Mouse (Mus musculus) CH12.LX (cell line): ENCODE data around the gene Ctdsp1. TPM values are rescaled to one million over a fixed set of nuclear protein-coding genes. Genes with fewer than 3 reads are reported as not detected.

Experiments
- DNase-seq: peaks from one replicate; pipeline ENCODE4 v3.0.0-alpha.2; 2013; ENCODE audit errors: extremely low read depth
- H3K27ac ChIP-seq: 2 replicates; pipeline ENCODE4 v1.5.1; 2012; ENCODE audit warnings: low read depth, mild to moderate bottlenecking, control low read depth, moderate library complexity; ENCODE audit not compliant: insufficient read depth
- H3K27me3 ChIP-seq: replicated peaks from 2 replicates; pipeline ENCODE3; 2012; ENCODE audit warnings: inconsistent platforms
- H3K36me3 ChIP-seq, 2 experiments: replicated peaks in 1 of 2; 2 replicates each; pipeline versions ENCODE3 to v1.6.1; 2012; ENCODE audit warnings: inconsistent platforms in 1 of 2, low read length in 1 of 2, mild to moderate bottlenecking in 1 of 2, mixed read lengths in 1 of 2, moderate library complexity in 1 of 2; ENCODE audit not compliant: control insufficient read depth in 1 of 2, insufficient read depth in 1 of 2
- H3K4me1 ChIP-seq, 2 experiments: 2 replicates each; pipeline ENCODE4 v1.6.1; 2012; ENCODE audit warnings: inconsistent platforms in 1 of 2, moderate library complexity in 1 of 2; ENCODE audit not compliant: insufficient read depth in 2 of 2, control insufficient read depth in 1 of 2
- H3K4me2 ChIP-seq: 2 replicates; pipeline ENCODE4 v1.6.1; 2012; ENCODE audit warnings: low read depth, mild to moderate bottlenecking, control low read depth; ENCODE audit not compliant: poor library complexity, insufficient read depth, severe bottlenecking
- H3K4me3 ChIP-seq, 3 experiments: fragments of 150-350 bp in 1 of 3; sonication (generic) in 1 of 3; replicated peaks in 1 of 3; 2 replicates each; pipeline versions ENCODE3 to v1.5.1; 2011 to 2012; ENCODE audit warnings: low read depth in 2 of 3, low read length in 2 of 3, mild to moderate bottlenecking in 2 of 3, moderate library complexity in 2 of 3, control low read depth in 1 of 3, improper control_type of control experiment in 1 of 3, inconsistent platforms in 1 of 3, mixed read lengths in 1 of 3; ENCODE audit not compliant: poor library complexity in 1 of 3
- H3K79me2 ChIP-seq: replicated peaks from 2 replicates; pipeline ENCODE4 v1.6.1; 2012; ENCODE audit warnings: mild to moderate bottlenecking, moderate library complexity; ENCODE audit not compliant: control insufficient read depth, poor library complexity, insufficient read depth, severe bottlenecking; ENCODE audit errors: extremely low read depth
- H3K9ac ChIP-seq: 2 replicates; pipeline ENCODE4 v1.6.1; 2012; ENCODE audit warnings: low read depth, mild to moderate bottlenecking, control low read depth, moderate library complexity; ENCODE audit not compliant: insufficient read depth
- H3K9me3 ChIP-seq: replicated peaks from 2 replicates; pipeline ENCODE3; 2012; ENCODE audit warnings: low read length, inconsistent platforms, mixed read lengths
- CHD1 ChIP-seq: IDR thresholded peaks from 2 replicates; pipeline ENCODE4 v1.6.1; 2012; ENCODE audit warnings: low read depth, low read length, improper control_type of control experiment, inconsistent platforms
- MEF2A ChIP-seq: IDR thresholded peaks from 2 replicates; pipeline ENCODE4 v1.6.1; 2014; ENCODE audit warnings: low read depth, mild to moderate bottlenecking, inconsistent platforms, low read length, improper control_type of control experiment, borderline replicate concordance
- NELFE ChIP-seq: IDR thresholded peaks from 2 replicates; pipeline ENCODE4 v1.6.1; 2011; ENCODE audit warnings: low read depth, low read length, improper control_type of control experiment
- NRF1 ChIP-seq: IDR thresholded peaks from 2 replicates; pipeline ENCODE4 v1.6.1; 2014; ENCODE audit warnings: low read depth, mild to moderate bottlenecking, inconsistent platforms, low read length, improper control_type of control experiment, moderate library complexity
- PAX5 ChIP-seq: IDR thresholded peaks from 2 replicates; pipeline ENCODE4 v1.6.1; 2012; ENCODE audit warnings: low read length, inconsistent platforms, mixed read lengths
- RAD21 ChIP-seq: IDR thresholded peaks from 2 replicates; pipeline ENCODE4 v1.6.1; 2011; ENCODE audit warnings: low read depth, mild to moderate bottlenecking, low read length, improper control_type of control experiment, moderate library complexity
- SIN3A ChIP-seq: IDR thresholded peaks from 2 replicates; pipeline ENCODE4 v1.6.1; 2012; ENCODE audit warnings: low read length, improper control_type of control experiment, inconsistent platforms
- SMC3 ChIP-seq: IDR thresholded peaks from 2 replicates; pipeline ENCODE4 v1.6.1; 2011; ENCODE audit warnings: low read depth, low read length, improper control_type of control experiment
- USF2 ChIP-seq: conservative IDR thresholded peaks from 2 replicates; pipeline ENCODE4 v1.6.1; 2011; ENCODE audit warnings: low read depth, low read length, improper control_type of control experiment
- ZC3H11A ChIP-seq: IDR thresholded peaks from 2 replicates; pipeline ENCODE4 v1.6.1; 2012; ENCODE audit warnings: low read depth, mild to moderate bottlenecking, inconsistent platforms, low read length, improper control_type of control experiment
- ZKSCAN1 ChIP-seq: IDR thresholded peaks from 2 replicates; pipeline ENCODE4 v1.6.1; 2012; ENCODE audit warnings: low read depth, inconsistent platforms, low read length, improper control_type of control experiment, borderline replicate concordance
- ZMIZ1 ChIP-seq: IDR thresholded peaks from 2 replicates; pipeline ENCODE4 v1.6.1; 2012; ENCODE audit warnings: low read depth, mild to moderate bottlenecking, inconsistent platforms, low read length, improper control_type of control experiment
- ZNF384 ChIP-seq: IDR thresholded peaks from 2 replicates; pipeline ENCODE4 v1.6.1; 2012; ENCODE audit warnings: low read depth, low read length, improper control_type of control experiment, inconsistent platforms
- dilution Hi-C: fragments of 300-500 bp; cut with MboI; formaldehyde crosslinking; loops from 2 replicates; pipeline ENCODE4 v1.14.3; 2020; ENCODE audit warnings: low sequenced_read_pairs; ENCODE audit not compliant: extremely low pct_unique_long_range_greater_than_20kb, extremely low pct_ligation_motif_present
- in situ Hi-C: fragments of 300-500 bp; cut with MboI; formaldehyde crosslinking; loops from 3 replicates; pipeline ENCODE4 v1.14.3; 2019; ENCODE audit warnings: low sequenced_read_pairs, low pct_ligation_motif_present, low pct_unique_long_range_greater_than_20kb, mixed read lengths
- polyA plus RNA-seq: library from polyadenylated mRNA; unstranded; fragments of >175 nt; gene quantifications from 2 replicates; pipeline ENCODE4 v1.2.1, GENCODE M21; 2012; ENCODE audit warnings: low read depth; ENCODE audit not compliant: insufficient read length
- total RNA-seq, 2 experiments: library from RNA; depleted of rRNA; stranded (reverse); fragments of 300-350 nt in 1 of 2; fragments of >200 nt in 1 of 2; gene quantifications; 2 replicates each; pipeline ENCODE4 v1.2.3; 2012 to 2014

The Ctdsp1 gene
- total and polyA plus RNA-seq, 3 experiments, result 14.4 to 65.8 (median 23.4) TPM

DNA sequence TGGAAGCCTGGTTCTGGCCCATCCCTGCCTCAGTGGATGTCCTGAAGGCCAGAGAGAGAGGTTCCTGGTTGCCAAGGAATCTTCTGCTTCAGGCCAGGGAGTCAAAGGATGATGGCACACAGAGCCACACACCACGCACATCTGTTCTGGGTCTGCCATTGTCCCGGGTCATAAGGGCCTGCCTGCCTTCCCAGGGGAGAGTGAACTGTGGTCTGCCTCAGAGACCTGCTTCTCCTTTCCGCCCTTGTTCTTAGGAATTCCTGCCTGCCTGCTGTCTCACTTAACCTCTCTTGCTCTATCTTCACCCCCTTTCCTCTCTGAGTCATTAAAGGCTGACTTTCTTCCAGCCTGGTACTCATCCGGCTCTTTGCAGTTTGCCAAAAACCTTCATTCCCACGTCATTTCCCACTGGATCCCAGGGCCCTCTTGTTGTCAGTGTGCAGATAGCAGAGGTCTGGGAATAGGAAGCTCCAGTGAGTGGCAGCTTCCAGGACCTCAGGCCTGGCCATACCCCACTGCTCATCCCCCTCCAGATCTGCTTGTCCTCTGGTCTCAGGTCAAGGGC lies 38.7 kb upstream of the Ctdsp1 start (continued):
- TF ChIP-seq USF2 (no peak), NRF1 (no peak), NELFE (no peak), PAX5 (no peak), ZC3H11A (no peak), CHD1 (no peak), RAD21 (no peak), ZNF384 (no peak), MEF2A (no peak)

DNA sequence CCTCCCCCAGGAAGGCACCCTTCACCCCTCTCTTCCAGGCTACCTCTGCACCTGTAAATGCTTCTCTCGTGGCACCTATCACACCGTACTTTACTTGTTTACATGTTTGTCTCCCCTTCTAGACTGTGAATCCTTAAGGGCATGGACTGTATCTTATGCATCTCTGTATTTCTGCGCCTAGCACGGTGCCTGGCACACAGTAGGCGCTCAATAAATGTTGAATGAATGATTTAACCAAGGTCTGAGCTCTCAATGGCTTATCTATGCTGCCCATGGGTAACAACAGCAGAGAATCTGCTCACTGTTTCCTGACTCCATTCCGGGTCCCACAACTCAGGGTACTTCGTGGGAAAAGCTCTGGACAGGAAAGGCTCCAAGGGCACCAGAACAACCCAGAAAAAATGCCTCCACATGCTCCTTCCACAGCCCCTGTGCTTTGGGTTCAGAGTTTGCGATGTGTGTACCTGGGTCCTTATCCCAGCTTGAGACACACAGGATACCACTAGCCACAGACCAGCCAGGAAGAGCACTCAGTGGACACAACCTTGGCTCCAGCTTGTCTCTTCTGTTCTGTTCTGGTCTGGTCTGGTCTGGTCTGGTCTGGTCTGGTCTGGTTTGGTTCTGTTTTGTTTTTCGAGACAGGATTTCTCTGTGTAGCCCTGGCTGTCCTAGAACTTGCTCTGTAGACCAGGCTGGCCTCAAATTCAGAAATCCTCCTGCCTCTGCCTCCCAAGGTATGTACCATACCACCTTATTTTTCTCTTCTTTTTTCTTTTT lies 37.7 kb upstream of the Ctdsp1 start:
- H3K9me3 ChIP-seq, result no peaks in the 10 kb centered on the region
- H3K9ac ChIP-seq, result no peak overlapping the region
- no peak overlapping the region for H3K4me2 ChIP-seq
- peaks cover 61 to 71% of the 10 kb centered on the region in 2 experiments for H3K36me3 ChIP-seq
- no peaks in the 10 kb centered on the region for H3K27me3 ChIP-seq
- peak overlapping the region; percentile 96; the same call in 1 of the 2 replicates for H3K27ac ChIP-seq
- no peak for DNase-seq
- in situ Hi-C loops, result no loop called here
- TF ChIP-seq CHD1 (0 out of 2 replicates have a peak, but pooled peaks have one; percentile 31), ZMIZ1 (peak; percentile 57), SIN3A (no peak), ZKSCAN1 (peak; percentile 67; the same call in 1 of the 2 replicates)
- peak overlapping the region in 2 of 3 experiments; percentile 56 to 59 for H3K4me3 ChIP-seq
- peaks cover 3% of the 10 kb centered on the region; the same call in 1 of the 2 replicates for H3K79me2 ChIP-seq
- dilution Hi-C loops, result no loop called here
- peaks cover 43 to 81% of the 10 kb centered on the region in 2 experiments for H3K4me1 ChIP-seq

DNA sequence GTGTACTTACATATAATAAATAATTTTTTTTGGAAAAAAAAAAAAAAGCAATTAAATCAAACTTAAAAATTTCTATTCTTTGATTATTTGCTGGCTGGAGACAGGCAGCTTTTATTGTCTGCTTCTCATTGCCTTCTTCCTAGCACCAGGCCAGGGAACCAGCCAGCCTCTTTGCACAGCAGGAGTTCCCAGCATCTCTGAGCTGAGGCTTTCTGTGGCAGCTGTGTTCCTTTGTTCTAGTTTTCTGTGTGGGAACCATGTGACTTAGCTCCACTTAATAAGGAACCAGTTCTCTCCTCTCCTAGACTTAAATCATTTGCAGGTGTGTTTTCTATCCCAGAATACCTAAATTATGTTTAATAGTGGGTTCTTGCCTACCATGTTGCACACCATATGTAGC lies 33.8 kb upstream of the Ctdsp1 start:
- no peaks in the 10 kb centered on the region for H3K9me3 ChIP-seq
- dilution Hi-C loops (no loop called here), in situ Hi-C loops (no loop called here)
- no peak overlapping the region for H3K9ac ChIP-seq
- H3K4me2 ChIP-seq, result no peak overlapping the region
- H3K36me3 ChIP-seq, result peaks cover 30 to 37% of the 10 kb centered on the region in 2 experiments
- no peak for TF ChIP-seq SMC3
- no peak for DNase-seq
- peaks cover 27 to 71% of the 10 kb centered on the region in 2 experiments for H3K4me1 ChIP-seq
- no peaks in the 10 kb centered on the region for H3K27me3 ChIP-seq
- H3K4me3 ChIP-seq, result no peak overlapping the region
- no peak overlapping the region for H3K27ac ChIP-seq
- no peaks in the 10 kb centered on the region for H3K79me2 ChIP-seq
